Mouse (Mus musculus) MEL (cell line): ENCODE measurements around the gene Taf7l. TPM values are rescaled to one million over a fixed set of nuclear protein-coding genes. Genes with fewer than 3 reads are reported as not detected.
A peak's percentile ranks its signal among the peaks of the same experiment; 100 is the strongest.

Experiments used
- DNase-seq: peaks from one replicate; pipeline ENCODE4 v3.0.0; 2011; ENCODE audit warnings: low read depth, low spot score
- H3K27ac ChIP-seq: 2 replicates; pipeline ENCODE4 v1.5.1; 2012; ENCODE audit warnings: low read depth, mild to moderate bottlenecking, control low read depth, low read length, moderate library complexity; ENCODE audit not compliant: control insufficient read depth
- H3K27me3 ChIP-seq, 2 experiments: fragments of 150-350 bp in 1 of 2; sonication (generic) in 1 of 2; 2 replicates each; pipeline ENCODE4 v1.6.1; 2012; ENCODE audit warnings: low read length in 2 of 2, mild to moderate bottlenecking in 2 of 2, improper control_type of control experiment in 1 of 2, moderate library complexity in 1 of 2; ENCODE audit not compliant: insufficient read depth in 2 of 2, control insufficient read depth in 1 of 2
- H3K36me3 ChIP-seq, 2 experiments: 2 replicates each; pipeline ENCODE4 v1.6.1; 2012 to 2014; ENCODE audit warnings: low read length in 2 of 2, improper control_type of control experiment in 1 of 2, inconsistent platforms in 1 of 2, mild to moderate bottlenecking in 1 of 2; ENCODE audit not compliant: insufficient read depth in 2 of 2, control insufficient read depth in 1 of 2
- H3K4me1 ChIP-seq, 2 experiments: fragments of 150-350 bp in 1 of 2; sonication (generic) in 1 of 2; 2 replicates each; pipeline ENCODE4 v1.6.1; 2012; ENCODE audit warnings: low read length in 2 of 2, improper control_type of control experiment in 1 of 2, mild to moderate bottlenecking in 1 of 2; ENCODE audit not compliant: insufficient read depth in 2 of 2, control insufficient read depth in 1 of 2
- H3K4me3 ChIP-seq, 2 experiments: fragments of 150-350 bp in 1 of 2; sonication (generic) in 1 of 2; 2 replicates each; pipeline ENCODE4 v1.5.1; 2012; ENCODE audit warnings: low read depth in 2 of 2, low read length in 2 of 2, mild to moderate bottlenecking in 2 of 2, moderate library complexity in 2 of 2, control low read depth in 1 of 2, improper control_type of control experiment in 1 of 2; ENCODE audit not compliant: control insufficient read depth in 1 of 2, insufficient read depth in 1 of 2
- H3K79me2 ChIP-seq: 2 replicates; pipeline ENCODE4 v1.6.1; 2012; ENCODE audit warnings: mild to moderate bottlenecking, low read length, moderate library complexity; ENCODE audit not compliant: control insufficient read depth, poor library complexity, insufficient read depth
- H3K9ac ChIP-seq: 2 replicates; pipeline ENCODE4 v1.6.1; 2012; ENCODE audit warnings: low read depth, mild to moderate bottlenecking, control low read depth, low read length, moderate library complexity; ENCODE audit not compliant: control insufficient read depth, poor library complexity, severe bottlenecking
- H3K9me3 ChIP-seq: fragments of 150-350 bp; sonication (generic); replicated peaks from 2 replicates; pipeline ENCODE4 v1.6.1; 2012; ENCODE audit warnings: mild to moderate bottlenecking, low read length, improper control_type of control experiment, moderate library complexity; ENCODE audit not compliant: insufficient read depth
- CTCF ChIP-seq, 3 experiments: IDR thresholded peaks in 2 of 3; conservative IDR thresholded peaks in 1 of 3; 2 replicates each; pipeline ENCODE4 v1.5.1; 2011 to 2012; ENCODE audit warnings: low read length in 3 of 3, low read depth in 2 of 3, mild to moderate bottlenecking in 2 of 3, improper control_type of control experiment in 1 of 3, inconsistent platforms in 1 of 3, mixed read lengths in 1 of 3, moderate library complexity in 1 of 3; ENCODE audit not compliant: control insufficient read depth in 1 of 3, insufficient read depth in 1 of 3, poor library complexity in 1 of 3, severe bottlenecking in 1 of 3
- ELF1 ChIP-seq: IDR thresholded peaks from 2 replicates; pipeline ENCODE4 v1.6.1; 2014; ENCODE audit warnings: low read depth, mild to moderate bottlenecking, inconsistent platforms, low read length, improper control_type of control experiment, moderate library complexity
- EP300 ChIP-seq, 2 experiments: IDR thresholded peaks; 2 replicates each; pipeline ENCODE4 v1.6.1; 2011; ENCODE audit warnings: improper control_type of control experiment in 2 of 2, low read length in 2 of 2, low read depth in 1 of 2, mild to moderate bottlenecking in 1 of 2
- ETS1 ChIP-seq: IDR thresholded peaks from 2 replicates; pipeline ENCODE4 v1.6.1; 2012; ENCODE audit warnings: low read depth, mild to moderate bottlenecking, inconsistent platforms, low read length, improper control_type of control experiment, moderate library complexity
- GATA1 ChIP-seq: IDR thresholded peaks from 2 replicates; pipeline ENCODE4 v1.6.1; 2011; ENCODE audit warnings: low read depth, low read length, improper control_type of control experiment
- HCFC1 ChIP-seq: IDR thresholded peaks from 2 replicates; pipeline ENCODE4 v1.6.1; 2012; ENCODE audit warnings: low read depth, mild to moderate bottlenecking, inconsistent platforms, low read length, improper control_type of control experiment, moderate library complexity
- KAT2A ChIP-seq: conservative IDR thresholded peaks from 2 replicates; pipeline ENCODE4 v1.6.1; 2012; ENCODE audit warnings: low read depth, low read length, improper control_type of control experiment, inconsistent platforms
- MAX ChIP-seq: IDR thresholded peaks from 2 replicates; pipeline ENCODE4 v1.6.1; 2011; ENCODE audit warnings: low read length, improper control_type of control experiment
- MYB ChIP-seq: IDR thresholded peaks from 2 replicates; pipeline ENCODE4 v1.6.1; 2011; ENCODE audit warnings: mild to moderate bottlenecking, low read depth, low read length, improper control_type of control experiment
- NRF1 ChIP-seq: IDR thresholded peaks from 2 replicates; pipeline ENCODE4 v1.6.1; 2014; ENCODE audit warnings: low read depth, mild to moderate bottlenecking, inconsistent platforms, low read length, improper control_type of control experiment, moderate library complexity; ENCODE audit not compliant: poor library complexity, insufficient read depth, severe bottlenecking
- POLR2A ChIP-seq, 2 experiments: IDR thresholded peaks; 2 replicates each; pipeline ENCODE4 v1.6.1; 2011 to 2012; ENCODE audit warnings: low read length in 2 of 2, mild to moderate bottlenecking in 2 of 2, control low read depth in 1 of 2, improper control_type of control experiment in 1 of 2, low read depth in 1 of 2, moderate library complexity in 1 of 2; ENCODE audit not compliant: control insufficient read depth in 1 of 2, insufficient read depth in 1 of 2, poor library complexity in 1 of 2
- POLR2AphosphoS2 ChIP-seq: IDR thresholded peaks from 2 replicates; pipeline ENCODE4 v1.6.1; 2011; ENCODE audit warnings: low read length, improper control_type of control experiment
- RAD21 ChIP-seq: IDR thresholded peaks from 2 replicates; pipeline ENCODE4 v1.6.1; 2011; ENCODE audit warnings: mild to moderate bottlenecking, low read depth, low read length, improper control_type of control experiment
- RCOR1 ChIP-seq: IDR thresholded peaks from 2 replicates; pipeline ENCODE4 v1.6.1; 2012; ENCODE audit warnings: low read depth, mild to moderate bottlenecking, inconsistent platforms, low read length, improper control_type of control experiment
- SIN3A ChIP-seq: IDR thresholded peaks from 2 replicates; pipeline ENCODE4 v1.6.1; 2012; ENCODE audit warnings: low read length, improper control_type of control experiment, inconsistent platforms
- SMC3 ChIP-seq: IDR thresholded peaks from 2 replicates; pipeline ENCODE4 v1.6.1; 2011; ENCODE audit warnings: low read depth, low read length, improper control_type of control experiment
- TAL1 ChIP-seq: IDR thresholded peaks from 2 replicates; pipeline ENCODE4 v1.6.1; 2012; ENCODE audit warnings: mild to moderate bottlenecking, inconsistent platforms, low read length, moderate library complexity, mixed read lengths
- TBP ChIP-seq: IDR thresholded peaks from 2 replicates; pipeline ENCODE4 v1.8.0; 2011; ENCODE audit warnings: low read depth, low read length, improper control_type of control experiment
- TCF12 ChIP-seq: IDR thresholded peaks from 2 replicates; pipeline ENCODE4 v1.6.1; 2014; ENCODE audit warnings: low read depth, mild to moderate bottlenecking, inconsistent platforms, low read length, improper control_type of control experiment, moderate library complexity
- USF2 ChIP-seq, 2 experiments: IDR thresholded peaks; 2 replicates each; pipeline ENCODE4 v1.6.1; 2011 to 2012; ENCODE audit warnings: improper control_type of control experiment in 2 of 2, low read length in 2 of 2, borderline replicate concordance in 1 of 2, inconsistent platforms in 1 of 2, low read depth in 1 of 2, mild to moderate bottlenecking in 1 of 2; ENCODE audit not compliant: insufficient read depth in 1 of 2
- ZC3H11A ChIP-seq: IDR thresholded peaks from 2 replicates; pipeline ENCODE4 v1.6.1; 2012; ENCODE audit warnings: low read depth, mild to moderate bottlenecking, inconsistent platforms, low read length, improper control_type of control experiment
- ZMIZ1 ChIP-seq: IDR thresholded peaks from 2 replicates; pipeline ENCODE4 v1.6.1; 2012; ENCODE audit warnings: low read depth, mild to moderate bottlenecking, inconsistent platforms, low read length, improper control_type of control experiment, moderate library complexity
- polyA plus RNA-seq, 2 experiments: library from polyadenylated mRNA; stranded (reverse) in 1 of 2; unstranded in 1 of 2; fragments of >175 nt in 1 of 2; fragments of >200 nt in 1 of 2; gene quantifications; 2 replicates each; pipeline versions ENCODE4 v1.2.1 to v1.2.4; 2012; ENCODE audit warnings: low replicate concordance in 2 of 2, low read depth in 1 of 2; ENCODE audit not compliant: insufficient read length in 2 of 2, insufficient read depth in 1 of 2, missing spikeins in 1 of 2
- total RNA-seq: library from RNA; depleted of rRNA; stranded (reverse); fragments of 300-350 nt; gene quantifications from 2 replicates; pipeline ENCODE4 v1.2.3, GENCODE M21; 2012

Gene Taf7l
- total and polyA plus RNA-seq, 3 experiments: not detected

DNA sequence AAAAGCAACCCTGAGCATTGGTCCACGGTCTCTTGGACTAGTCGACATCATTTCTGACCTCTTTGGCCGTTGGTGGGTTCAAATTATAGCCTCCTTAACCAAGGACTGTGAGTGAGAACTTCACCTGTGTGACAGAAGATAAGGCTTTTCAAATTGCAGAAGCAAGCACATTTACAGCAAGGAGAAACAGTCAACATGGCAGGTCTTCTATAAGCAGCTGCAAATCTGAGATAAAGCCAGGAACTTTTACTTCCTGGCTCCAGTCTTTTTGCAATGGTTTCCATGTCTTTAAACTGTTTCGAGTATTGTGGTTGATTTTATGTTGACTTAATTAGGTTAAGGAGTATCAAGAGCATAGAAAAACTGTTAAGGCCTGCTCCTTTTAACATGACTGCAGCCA lies 47.5 kb upstream of the Taf7l start (continued):
- TF ChIP-seq MYB (peak; percentile 77; the same call in 1 of the 2 replicates), SIN3A (peak; percentile 71)

DNA sequence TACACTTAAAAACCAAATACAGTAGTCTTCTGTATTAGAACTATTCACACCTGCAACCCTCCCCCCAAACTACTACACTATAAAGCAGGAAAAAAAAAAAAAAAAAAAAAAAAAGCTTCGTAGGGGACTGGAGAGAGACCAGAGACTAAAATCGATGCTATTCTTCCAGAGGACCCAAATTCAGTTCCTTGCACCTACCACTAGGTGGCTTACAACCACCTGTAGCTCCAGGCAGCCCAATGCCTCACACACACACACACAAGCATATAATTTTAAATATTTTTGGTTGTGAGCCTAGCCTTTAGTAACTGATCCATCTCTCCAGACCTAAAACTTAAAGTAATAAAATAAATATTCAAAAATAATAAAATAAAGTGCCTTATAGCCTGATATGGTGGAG lies 33.2 kb upstream of the Taf7l start:
- Histone ChIP-seq H3K79me2 (no peaks in the 10 kb centered on the region), H3K27me3 (no peaks in the 10 kb centered on the region), H3K4me3 (no peak overlapping the region), H3K36me3 (no peaks in the 10 kb centered on the region), H3K9ac (no peak overlapping the region)
- peak; percentile 65 for DNase-seq
- no peak for TF ChIP-seq POLR2AphosphoS2
- peak; percentile 87 for TF ChIP-seq SMC3
- TF ChIP-seq ZMIZ1: no peak
- peak; percentile 61 for TF ChIP-seq ZC3H11A
- no peak for TF ChIP-seq TBP
- TF ChIP-seq RAD21: peak; percentile 65
- TF ChIP-seq CTCF (IDR thresholded peaks at IDR 0.05 in 2 of 3, conservative IDR thresholded peaks at IDR 0.05 in 1 of 3; ENCODE audit: control insufficient read depth in 1 of 3, insufficient read depth in 1 of 3, low read depth in 2 of 3, low read length in 3 of 3, poor library complexity in 1 of 3, severe bottlenecking in 1 of 3): peak; percentile 76 to 84 (median 80)
- TF ChIP-seq, all 39 proteins: peak for 4
- H3K4me1 ChIP-seq: no peaks in the 10 kb centered on the region
- H3K27ac ChIP-seq: no peak overlapping the region
- no peaks in the 10 kb centered on the region for H3K9me3 ChIP-seq

DNA sequence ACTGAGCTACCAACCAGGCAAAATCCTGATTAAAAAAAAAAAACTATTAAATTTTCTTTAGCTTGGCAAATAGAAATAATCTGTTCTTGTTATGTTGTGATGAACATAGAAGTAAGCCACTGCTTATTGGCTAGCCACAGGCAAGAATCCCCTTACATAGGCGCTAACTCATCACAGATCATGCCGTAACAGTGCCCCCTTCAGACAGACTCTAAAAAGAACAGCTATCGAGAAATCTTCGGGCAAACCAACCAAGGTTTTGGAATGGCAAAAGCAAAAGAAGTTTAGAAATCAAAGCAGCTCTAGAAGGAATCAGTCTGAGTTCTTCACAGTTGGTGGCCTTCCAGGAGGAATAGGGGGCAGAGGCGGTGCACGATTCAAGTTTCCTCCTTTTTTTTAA lies 31.7 kb upstream of the Taf7l start:
- Histone ChIP-seq H3K27me3 (peaks cover 0 to 2% of the 10 kb centered on the region in 2 experiments; a peak in 1 of 4 replicates), H3K36me3 (no peaks in the 10 kb centered on the region), H3K9me3 (no peaks in the 10 kb centered on the region), H3K4me3 (no peak overlapping the region), H3K4me1 (no peaks in the 10 kb centered on the region), H3K9ac (no peak overlapping the region), H3K27ac (no peak overlapping the region), H3K79me2 (no peaks in the 10 kb centered on the region)
- no peak for TF ChIP-seq MAX
- peak; percentile 37 for TF ChIP-seq RAD21
- TF ChIP-seq CTCF (IDR thresholded peaks at IDR 0.05 in 2 of 3, conservative IDR thresholded peaks at IDR 0.05 in 1 of 3; ENCODE audit: control insufficient read depth in 1 of 3, insufficient read depth in 1 of 3, low read depth in 2 of 3, low read length in 3 of 3, poor library complexity in 1 of 3, severe bottlenecking in 1 of 3): peak; percentile 33 to 54 (median 36); a peak in 5 of 6 replicates
- DNase-seq: no peak

DNA sequence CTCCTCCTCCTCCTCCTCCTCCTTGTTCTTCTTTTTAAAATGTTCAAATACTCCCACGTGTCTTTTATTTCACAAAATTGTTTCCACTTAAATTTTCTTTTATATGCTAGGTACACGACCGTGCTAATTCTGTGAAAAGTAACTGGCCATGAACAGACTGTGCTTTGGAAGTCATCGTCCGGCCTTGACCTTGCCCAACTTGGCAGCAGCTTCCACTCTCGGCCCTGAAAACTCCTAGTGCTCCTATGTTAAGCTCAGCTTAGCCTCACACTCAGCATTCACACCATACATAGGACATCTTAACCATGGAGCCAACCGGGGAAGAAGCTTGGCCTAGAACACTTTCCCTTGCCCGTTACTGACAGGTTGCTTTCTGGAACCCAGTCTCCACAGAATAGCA lies 24.4 kb upstream of the Taf7l start:
- TF ChIP-seq TAL1 (no peak), TCF12 (no peak), RAD21 (no peak), ZMIZ1 (no peak), POLR2A (IDR thresholded peaks at IDR 0.05; ENCODE audit: control insufficient read depth in 1 of 2, insufficient read depth in 1 of 2, low read depth in 1 of 2, low read length in 2 of 2, poor library complexity in 1 of 2) (no peak), SIN3A (no peak), EP300 (IDR thresholded peaks at IDR 0.05; ENCODE audit: low read depth in 1 of 2, low read length in 2 of 2) (no peak), NRF1 (no peak), ELF1 (no peak), HCFC1 (no peak), ETS1 (no peak), USF2 (IDR thresholded peaks at IDR 0.05; ENCODE audit: borderline replicate concordance in 1 of 2, insufficient read depth in 1 of 2, low read depth in 1 of 2, low read length in 2 of 2) (no peak), SMC3 (no peak), RCOR1 (no peak), KAT2A (no peak), GATA1 (no peak)
- Histone ChIP-seq H3K9me3 (no peaks in the 10 kb centered on the region), H3K4me3 (no peak overlapping the region), H3K79me2 (no peaks in the 10 kb centered on the region), H3K27ac (no peak overlapping the region), H3K9ac (no peak overlapping the region), H3K4me1 (no peaks in the 10 kb centered on the region), H3K27me3 (peaks cover 7 to 8% of the 10 kb centered on the region in 2 experiments), H3K36me3 (no peaks in the 10 kb centered on the region)
- no peak for DNase-seq
